Mouse (Mus musculus) stomach, embryonic 14.5 days (tissue): ENCODE results near the gene Rbpj. TPM values are rescaled to one million over a fixed set of nuclear protein-coding genes. Genes with fewer than 3 reads are reported as not detected.
A peak's percentile ranks its signal among the peaks of the same experiment; 100 is the strongest.

Experiments
- ATAC-seq: fragments of 200-750 bp; cut with Nextera tagmentation; 2 replicates; pipeline ENCODE4 v1.8.0; 2017; ENCODE audit warnings: low read depth, moderate TSS enrichment; ENCODE audit not compliant: insufficient number of reproducible peaks, insufficient read depth, low FRiP score
- H3K27ac ChIP-seq: fragments of 300-500 bp; sonication (generic); 2 replicates; pipeline ENCODE4 v1.5.1; 2014; ENCODE audit warnings: mild to moderate bottlenecking, low read length, moderate library complexity, mixed read lengths
- H3K27me3 ChIP-seq: fragments of 300-500 bp; sonication (generic); 2 replicates; pipeline ENCODE4 v1.6.1; 2014; ENCODE audit warnings: low read length, control low read depth, mixed read lengths; ENCODE audit not compliant: control insufficient read depth, insufficient read depth
- H3K36me3 ChIP-seq: fragments of 300-500 bp; sonication (generic); 2 replicates; pipeline ENCODE4 v1.6.1; 2014; ENCODE audit warnings: mild to moderate bottlenecking, control low read depth, low read length, moderate library complexity, mixed read lengths; ENCODE audit not compliant: control insufficient read depth, insufficient read depth
- H3K4me1 ChIP-seq: fragments of 300-500 bp; sonication (generic); 2 replicates; pipeline ENCODE4 v1.6.1; 2014; ENCODE audit warnings: low read length, control low read depth, mixed read lengths; ENCODE audit not compliant: control insufficient read depth, insufficient read depth
- H3K4me2 ChIP-seq: fragments of 300-500 bp; sonication (generic); replicated peaks from 2 replicates; pipeline ENCODE4 v1.6.1; 2014; ENCODE audit warnings: low read depth, low read length, control low read depth
- H3K4me3 ChIP-seq: fragments of 300-500 bp; sonication (generic); 2 replicates; pipeline ENCODE4 v1.5.1; 2014; ENCODE audit warnings: low read depth, low read length, control low read depth
- H3K9ac ChIP-seq: fragments of 300-500 bp; sonication (generic); replicated peaks from 2 replicates; pipeline ENCODE4 v1.6.1; 2014; ENCODE audit warnings: low read depth, mild to moderate bottlenecking, control low read depth, low read length, moderate library complexity, mixed read lengths
- H3K9me3 ChIP-seq: fragments of 300-500 bp; sonication (generic); 2 replicates; pipeline ENCODE4 v1.6.1; 2016; ENCODE audit warnings: low read depth, low read length, control low read depth; ENCODE audit not compliant: control insufficient read depth
- WGBS: fragments of 180-500 bp; shearing (Covaris S2); extraction: QIAGEN DNeasy Blood & Tissue Kit; methylation state at CpG from one replicate; pipeline ENCODE4 v1.1.7; 2014; 5-methylcytosine and 5-hydroxymethylcytosine counted together
- polyA plus RNA-seq: library from polyadenylated mRNA; unstranded; fragments of >200 nt; fragmentation: Nextera tagmentation; extraction: Ambion mirVana; gene quantifications from 2 replicates; pipeline ENCODE4 v1.2.1, GENCODE M21; 2014

Rbpj gene
- polyA plus RNA-seq, 1 experiment from 2014 or later = 42.4 TPM

GRCm38 (mm10) chr5:53524162-53524561 is 58.2 kb downstream of the Rbpj start:
- Histone ChIP-seq H3K4me2 (no peak overlapping the region), H3K4me3 (no peak overlapping the region), H3K9ac (no peak overlapping the region), H3K27me3 (no peaks in the 10 kb centered on the region), H3K4me1 (peaks cover 5% of the 10 kb centered on the region), H3K36me3 (no peaks in the 10 kb centered on the region), H3K9me3 (no peaks in the 10 kb centered on the region), H3K27ac (no peak overlapping the region)
- WGBS = 97% methylated on average over 7 of the region's 7 CpGs
- ATAC-seq = no peak

- no peak overlapping the region for H3K4me3 ChIP-seq
- H3K27ac ChIP-seq = no peak overlapping the region
- 0 out of 2 replicates have a peak, but pooled peaks cover under 1% of the 10 kb centered on the region for H3K9me3 ChIP-seq
- peaks cover 5% of the 10 kb centered on the region for H3K4me1 ChIP-seq
- ATAC-seq = no peak
- H3K4me2 ChIP-seq = no peak overlapping the region
- no peaks in the 10 kb centered on the region for H3K36me3 ChIP-seq
- H3K27me3 ChIP-seq = no peaks in the 10 kb centered on the region
- no peak overlapping the region for H3K9ac ChIP-seq
- WGBS = 79% methylated on average over 5 of the region's 5 CpGs
These were observed 58.9 kb downstream of the Rbpj start for GRCm38 (mm10) chr5:53524831-53525230.

GRCm38 (mm10) chr5:53525305-53526069 is 59.5 kb downstream of the Rbpj start:
- H3K4me1 ChIP-seq = peaks cover 5% of the 10 kb centered on the region
- WGBS = 68% methylated on average over 20 of the region's 20 CpGs
- H3K4me2 ChIP-seq = no peak overlapping the region
- no peak overlapping the region for H3K9ac ChIP-seq
- H3K27ac ChIP-seq = no peak overlapping the region
- H3K4me3 ChIP-seq = no peak overlapping the region
- no peak for ATAC-seq
- 0 out of 2 replicates have a peak, but pooled peaks cover 3% of the 10 kb centered on the region for H3K9me3 ChIP-seq
- no peaks in the 10 kb centered on the region for H3K27me3 ChIP-seq
- no peaks in the 10 kb centered on the region for H3K36me3 ChIP-seq

- Histone ChIP-seq H3K27ac (no peak overlapping the region), H3K9ac (no peak overlapping the region), H3K27me3 (no peaks in the 10 kb centered on the region), H3K4me3 (no peak overlapping the region), H3K4me1 (peaks cover 5% of the 10 kb centered on the region), H3K9me3 (0 out of 2 replicates have a peak, but pooled peaks cover 3% of the 10 kb centered on the region), H3K4me2 (no peak overlapping the region), H3K36me3 (no peaks in the 10 kb centered on the region)
- 73% methylated on average over 1 of the region's 1 CpGs for whole genome bisulfite sequencing
- no peak for ATAC-seq
These were observed 60.1 kb downstream of the Rbpj start for GRCm38 (mm10) chr5:53526070-53526430.

GRCm38 (mm10) chr5:53529846-53530245 is 63.9 kb downstream of the Rbpj start:
- 0 out of 2 replicates have a peak, but pooled peaks cover 3% of the 10 kb centered on the region for H3K9me3 ChIP-seq
- peak; percentile 49; the same call in 1 of the 2 replicates for ATAC-seq
- no peak overlapping the region for H3K9ac ChIP-seq
- H3K4me2 ChIP-seq = no peak overlapping the region
- 79% methylated on average over 1 of the region's 1 CpGs for WGBS
- H3K4me1 ChIP-seq = no peaks in the 10 kb centered on the region
- no peaks in the 10 kb centered on the region for H3K27me3 ChIP-seq
- H3K4me3 ChIP-seq = no peak overlapping the region
- H3K36me3 ChIP-seq = no peaks in the 10 kb centered on the region
- H3K27ac ChIP-seq = no peak overlapping the region

GRCm38 (mm10) chr5:53535096-53535495 is 69.1 kb downstream of the Rbpj start:
- Histone ChIP-seq H3K4me3 (no peak overlapping the region), H3K9ac (no peak overlapping the region), H3K36me3 (no peaks in the 10 kb centered on the region), H3K9me3 (no peaks in the 10 kb centered on the region), H3K4me2 (no peak overlapping the region), H3K27me3 (no peaks in the 10 kb centered on the region), H3K27ac (no peak overlapping the region), H3K4me1 (no peaks in the 10 kb centered on the region)
- no peak for ATAC-seq
- WGBS = 65% methylated on average over 12 of the region's 12 CpGs

GRCm38 (mm10) chr5:53536635-53537554 is 70.9 kb downstream of the Rbpj start:
- ATAC-seq = no peak
- H3K4me2 ChIP-seq = no peak overlapping the region

GRCm38 (mm10) chr5:53539860-53540633 is 74.1 kb downstream of the Rbpj start:
- Histone ChIP-seq H3K27me3 (no peaks in the 10 kb centered on the region), H3K9me3 (no peaks in the 10 kb centered on the region), H3K36me3 (no peaks in the 10 kb centered on the region), H3K9ac (no peak overlapping the region), H3K4me2 (no peak overlapping the region), H3K27ac (no peak overlapping the region), H3K4me3 (no peak overlapping the region), H3K4me1 (no peaks in the 10 kb centered on the region)
- WGBS = 72% methylated on average over 18 of the region's 18 CpGs
- no peak for ATAC-seq

More at GRCm38 (mm10) chr5:53536635-53537554, 70.9 kb downstream of the Rbpj start:
- no peak overlapping the region for H3K27ac ChIP-seq
- H3K4me1 ChIP-seq = no peaks in the 10 kb centered on the region
- no peaks in the 10 kb centered on the region for H3K9me3 ChIP-seq
- H3K27me3 ChIP-seq = no peaks in the 10 kb centered on the region
- H3K4me3 ChIP-seq = no peak overlapping the region
- 65% methylated on average over 12 of the region's 12 CpGs for WGBS
- no peak overlapping the region for H3K9ac ChIP-seq
- H3K36me3 ChIP-seq = no peaks in the 10 kb centered on the region
